Mouse (Mus musculus): ENCODE data around the gene Gm3646.
A peak's percentile ranks its signal among the peaks of the same experiment; 100 is the strongest.

Gm3646 gene

DNA sequence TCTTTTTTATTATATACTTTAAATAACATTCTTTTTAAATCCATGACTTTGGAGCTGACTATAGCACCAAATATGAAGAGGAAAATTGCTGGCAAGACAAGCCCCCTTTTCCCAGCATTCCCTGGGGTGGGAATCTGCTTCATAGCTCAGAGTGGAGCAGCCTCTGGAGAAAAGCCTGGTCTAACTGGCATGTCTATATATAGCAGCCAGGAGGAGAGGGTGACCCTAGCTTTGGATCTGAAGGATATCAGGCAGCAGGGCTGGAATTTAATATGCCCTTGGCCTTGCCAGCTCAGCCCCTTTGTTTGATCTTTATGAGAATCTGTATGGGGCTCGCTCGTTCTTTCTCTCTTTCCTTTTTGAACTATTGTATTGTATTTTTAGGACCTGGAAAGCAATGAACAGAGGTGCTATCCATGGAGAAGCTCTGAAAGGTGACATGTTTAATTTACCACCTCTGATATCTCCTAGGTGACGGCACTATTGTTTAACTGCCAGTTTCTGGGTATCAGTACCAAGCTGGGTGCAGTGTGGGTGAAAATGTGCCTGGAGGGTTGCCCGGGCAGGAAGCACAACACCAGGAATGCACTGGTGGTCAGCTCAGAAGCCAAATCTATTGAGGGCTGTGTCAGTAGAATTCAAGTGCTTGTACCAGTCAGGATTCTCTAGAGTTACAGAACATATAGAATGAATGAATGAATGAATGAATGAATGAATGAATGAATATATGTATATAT is at the start of gene Gm3646:
Gm3646 (minus strand) TSS at position 90 of the 737 bp plus-strand sequence.
- no peak for DNase-seq (ENCODE audit: low read depth, low spot score)

DNA sequence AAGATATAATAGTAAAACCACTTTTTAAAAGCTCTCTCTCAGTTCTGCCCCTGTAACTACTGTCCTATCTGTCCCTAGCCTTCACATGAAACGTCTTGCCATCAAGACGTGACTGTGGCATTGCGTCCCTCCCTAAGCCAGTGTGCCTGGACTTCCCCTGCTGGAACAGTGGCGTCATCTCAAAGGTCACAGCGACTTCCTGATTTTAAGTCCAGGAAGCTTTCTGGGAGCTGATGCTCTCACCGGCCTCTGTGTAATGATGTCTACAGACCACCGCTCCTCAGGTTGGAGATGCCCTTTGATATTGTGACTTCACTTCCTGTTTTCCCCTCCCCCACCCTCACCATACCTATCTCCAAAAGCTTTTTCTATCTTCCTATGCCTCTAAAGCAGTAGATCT is 41.9 kb upstream of the Gm3646 start:
- no peak for DNase-seq (ENCODE audit: low read depth, low spot score)

DNA sequence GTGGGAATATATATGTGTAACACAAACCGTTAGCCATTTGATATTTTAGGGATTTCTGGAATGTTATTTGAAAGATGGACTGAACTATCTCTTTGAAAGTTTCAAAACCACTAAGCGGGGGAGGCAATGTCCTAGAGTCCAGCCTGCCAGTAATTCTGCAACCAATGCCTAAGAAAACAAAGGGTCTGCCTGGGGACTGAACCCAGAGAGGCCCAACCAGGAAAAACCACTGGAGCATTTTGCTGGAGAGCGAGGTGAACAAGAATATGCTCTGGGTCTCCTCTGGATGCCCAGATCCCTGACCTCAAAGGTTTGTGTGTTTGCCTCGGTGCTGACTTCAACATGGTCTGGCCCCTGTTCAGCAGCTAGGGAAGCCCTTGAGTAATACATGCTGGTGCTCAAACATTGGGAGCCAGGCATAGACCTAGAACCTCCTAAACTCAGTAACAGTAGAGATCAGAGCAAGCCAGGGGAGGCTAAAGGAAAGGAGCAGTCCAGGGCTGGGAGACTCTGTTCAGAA is 41.0 kb upstream of the Gm3646 start:
- DNase-seq (ENCODE audit: low read depth, low spot score) = no peak

GRCm38 (mm10) chr1:39843328-39843727 is 38.2 kb upstream of the Gm3646 start:
- DNase-seq (ENCODE audit: low read depth, low spot score) = no peak

- DNase-seq (ENCODE audit: low read depth, low spot score) = no peak
Observed at GRCm38 (mm10) chr1:39842218-39843007, 37.3 kb upstream of the Gm3646 start.

- DNase-seq (ENCODE audit: low read depth, low spot score) = no peak
Observed at GRCm38 (mm10) chr1:39840856-39841255, 35.7 kb upstream of the Gm3646 start.

GRCm38 (mm10) chr1:39839838-39840237 is 34.7 kb upstream of the Gm3646 start:
- DNase-seq (ENCODE audit: low read depth, low spot score) = no peak

DNA sequence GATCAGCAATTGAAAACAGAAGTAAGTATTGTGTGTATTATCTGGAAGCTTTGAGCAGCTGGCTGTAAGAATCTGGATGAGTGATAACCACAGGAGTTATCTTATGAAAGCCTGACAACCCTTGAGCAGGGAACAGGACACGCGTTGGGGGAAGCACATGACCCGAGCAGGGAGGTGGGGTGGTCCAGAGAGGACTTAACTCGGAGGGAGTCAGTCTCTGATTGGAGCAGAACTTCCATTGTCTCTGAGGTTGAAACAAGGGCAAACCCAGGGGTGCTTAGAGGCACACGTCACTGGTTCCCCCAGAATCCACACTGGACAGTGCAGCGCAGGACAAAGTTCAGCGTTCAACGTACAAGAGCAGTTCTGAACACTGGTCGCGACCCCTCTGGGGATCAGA is 34.1 kb upstream of the Gm3646 start:
- DNase-seq (ENCODE audit: low read depth, low spot score) = no peak

GRCm38 (mm10) chr1:39838487-39839169 is 33.5 kb upstream of the Gm3646 start:
- DNase-seq (ENCODE audit: low read depth, low spot score) = peak; percentile 55

GRCm38 (mm10) chr1:39831594-39832039 is 26.5 kb upstream of the Gm3646 start:
- no peak for DNase-seq (ENCODE audit: low read depth, low spot score)

GRCm38 (mm10) chr1:39830786-39831593 is 25.9 kb upstream of the Gm3646 start:
- DNase-seq (ENCODE audit: low read depth, low spot score) = no peak

GRCm38 (mm10) chr1:39824902-39825301 is 19.8 kb upstream of the Gm3646 start:
- DNase-seq (ENCODE audit: low read depth, low spot score) = no peak

GRCm38 (mm10) chr1:39824240-39824639 is 19.1 kb upstream of the Gm3646 start:
- DNase-seq (ENCODE audit: low read depth, low spot score) = no peak

DNA sequence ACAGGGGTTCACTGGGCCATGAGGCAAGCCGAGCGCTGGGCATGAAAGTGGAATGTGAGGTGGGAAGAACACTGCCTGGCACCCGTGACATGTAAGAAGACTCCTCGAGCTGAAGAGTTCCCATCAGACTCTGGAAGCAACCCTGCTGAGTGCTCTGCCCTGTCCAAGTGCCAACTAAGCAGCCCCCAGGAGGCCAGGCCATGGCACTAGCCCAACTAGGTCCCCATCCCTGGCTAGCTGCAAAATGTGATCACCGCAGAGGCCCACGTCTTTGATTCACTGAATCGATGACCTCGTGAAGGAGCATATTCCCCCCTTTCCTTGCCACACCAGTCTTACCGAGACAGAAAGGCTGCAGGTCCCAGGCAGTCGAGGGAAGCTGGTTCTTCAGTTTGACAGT is 14.5 kb upstream of the Gm3646 start:
- DNase-seq (ENCODE audit: low read depth, low spot score) = no peak

DNA sequence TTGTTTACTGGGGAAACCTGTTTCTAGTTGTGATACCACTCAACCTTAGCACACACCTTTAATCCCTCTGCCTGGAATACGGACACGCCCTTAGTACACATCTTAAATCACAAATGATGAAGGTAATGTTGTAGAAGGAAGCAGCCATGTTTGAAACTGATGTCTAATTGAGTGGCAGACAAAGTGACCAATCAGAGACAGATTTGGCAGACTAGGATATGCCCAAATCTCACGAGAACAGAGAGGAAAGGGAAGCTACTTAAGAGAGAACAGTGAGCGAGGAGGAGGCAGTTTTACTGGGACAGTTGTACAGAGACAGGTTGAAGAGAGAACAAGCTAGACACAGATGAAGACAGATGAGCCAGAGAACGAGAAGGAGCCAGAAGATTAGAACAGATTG is 10.6 kb upstream of the Gm3646 start:
- no peak for DNase-seq (ENCODE audit: low read depth, low spot score)

GRCm38 (mm10) chr1:39813067-39813466 is 7.9 kb upstream of the Gm3646 start:
- DNase-seq (ENCODE audit: low read depth, low spot score) = no peak

GRCm38 (mm10) chr1:39804789-39805188 is 343 bp downstream of the Gm3646 start:
- DNase-seq (ENCODE audit: low read depth, low spot score) = no peak

DNA sequence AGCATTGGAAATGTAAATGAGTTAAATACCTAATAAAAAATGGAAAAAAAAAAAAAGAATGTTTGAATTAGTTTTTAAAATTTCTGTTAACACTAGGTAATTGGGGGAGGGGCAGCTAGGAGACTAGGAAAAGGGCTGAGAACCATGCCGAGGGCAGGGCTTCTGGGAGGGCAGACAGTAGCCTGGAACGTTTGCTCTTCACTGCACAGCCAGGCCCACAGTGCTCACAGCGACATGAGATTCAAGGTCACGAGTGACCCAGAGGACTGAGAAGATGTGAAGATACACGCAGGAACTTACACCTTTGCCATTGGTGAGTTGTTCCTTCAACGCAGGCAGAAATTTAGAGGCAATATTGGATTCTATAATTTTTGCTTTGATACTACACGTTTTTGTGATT is 2.2 kb downstream of the Gm3646 start:
- DNase-seq (ENCODE audit: low read depth, low spot score) = no peak

GRCm38 (mm10) chr1:39797496-39797895 is 7.6 kb downstream of the Gm3646 start:
- no peak for DNase-seq (ENCODE audit: low read depth, low spot score)

DNA sequence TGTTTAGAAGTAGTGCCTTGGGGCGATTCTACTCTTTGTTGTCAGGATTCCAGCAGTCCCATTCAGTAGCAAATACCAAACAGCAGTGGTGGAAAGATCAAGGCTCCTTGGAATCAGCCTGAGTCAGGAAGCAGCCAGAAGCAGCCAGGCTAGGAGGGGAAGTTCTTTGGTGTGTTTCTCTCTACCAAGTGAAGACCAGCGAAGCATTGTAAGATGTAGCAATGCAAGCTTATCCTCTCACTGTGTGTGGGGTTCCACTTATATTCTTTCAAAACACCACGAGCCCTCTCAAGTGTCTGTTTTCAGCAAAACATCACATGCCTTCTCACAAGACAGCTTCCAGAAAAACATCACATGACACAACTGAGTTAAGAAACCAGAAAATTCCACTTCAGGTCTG is 8.4 kb downstream of the Gm3646 start:
- DNase-seq (ENCODE audit: low read depth, low spot score) = no peak

- no peak for DNase-seq (ENCODE audit: low read depth, low spot score)
Observed at GRCm38 (mm10) chr1:39784632-39785031, 20.5 kb downstream of the Gm3646 start.

Data from mesoderm, embryonic 11.5 days (tissue).